In the genomic region with DNA sequence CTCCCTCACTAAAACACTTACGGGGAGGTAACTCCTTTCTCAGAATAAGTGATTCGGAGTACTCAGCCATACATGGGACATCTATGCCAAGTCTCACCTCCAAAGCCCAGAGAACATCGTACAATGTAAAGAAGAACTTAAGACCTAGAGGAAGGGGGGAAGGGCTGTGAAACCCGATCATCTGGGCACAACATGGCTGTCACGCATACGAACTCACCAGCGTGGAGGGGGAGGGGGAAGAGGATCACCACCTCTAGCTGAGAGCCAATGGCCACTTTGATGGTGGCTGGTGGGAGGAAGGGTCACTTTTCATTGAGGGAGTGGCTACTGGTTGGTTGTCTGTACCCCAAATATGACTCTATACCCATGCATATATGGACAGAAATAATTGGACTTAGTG, we compare ENCODE assay signal across 26 mouse cellular contexts.
"Had no signal": no experiment of that assay in that cellular context is flagged by ENCODE, and none has a peak within 500 bp of the region (broad histone marks: within the 10 kb centered on the region; RNA-seq: fewer than 3 reads in every experiment).

No protein-coding gene starts in this region.

- H3K4me3 ChIP-seq: heart, adult 2 months; heart, embryonic 13.5 days; heart, embryonic 15.5 days; hindbrain, embryonic 13.5 days; hindbrain, embryonic 15.5 days; kidney, embryonic 15.5 days; limb, embryonic 13.5 days; limb, embryonic 15.5 days; liver, embryonic 13.5 days; liver, embryonic 15.5 days had no signal

- H3K27me3 ChIP-seq: heart, embryonic 13.5 days; heart, embryonic 15.5 days; hindbrain, embryonic 13.5 days; hindbrain, embryonic 15.5 days; kidney, embryonic 15.5 days; limb, embryonic 13.5 days; limb, embryonic 15.5 days; liver, embryonic 13.5 days; liver, embryonic 15.5 days had no signal

- DNase-seq: gastrocnemius, postnatal 14 days; gastrocnemius, postnatal 36 days; heart, adult 11 months; heart, adult 2 months; heart, postnatal 14 days; heart, postnatal 36 days; kidney, adult 11 months; kidney, adult 2 months; kidney, adult 9 months; kidney, postnatal 14 days; kidney, postnatal 36 days; layer of hippocampus, adult 9-11 months; left cerebral cortex, postnatal 4 days; liver, embryonic 13.5 days had no signal

- H3K4me1 ChIP-seq: liver, embryonic 13.5 days; liver, embryonic 15.5 days had no signal

- H3K9me3 ChIP-seq: heart, embryonic 15.5 days; hindbrain, embryonic 13.5 days; hindbrain, embryonic 15.5 days; limb, embryonic 15.5 days had no signal

- ATAC-seq: hindbrain, postnatal 0 days; intestine, embryonic 16.5 days had no signal

- H3K27ac ChIP-seq: heart, adult 2 months; heart, embryonic 13.5 days; heart, embryonic 15.5 days; hindbrain, embryonic 13.5 days; hindbrain, embryonic 15.5 days; hindbrain, postnatal 0 days; kidney, embryonic 15.5 days; kidney, postnatal 0 days; limb, embryonic 13.5 days; limb, embryonic 15.5 days; liver, embryonic 13.5 days; liver, embryonic 15.5 days had no signal

- H3K4me2 ChIP-seq: heart, embryonic 11.5 days; heart, embryonic 13.5 days; heart, embryonic 15.5 days; hindbrain, embryonic 13.5 days; hindbrain, embryonic 15.5 days; kidney, embryonic 15.5 days; limb, embryonic 13.5 days; limb, embryonic 15.5 days; liver, embryonic 13.5 days; liver, embryonic 15.5 days had no signal

- H3K9ac ChIP-seq: heart, embryonic 13.5 days; heart, embryonic 15.5 days; hindbrain, embryonic 13.5 days; hindbrain, embryonic 15.5 days; kidney, embryonic 15.5 days; limb, embryonic 13.5 days; limb, embryonic 15.5 days; liver, embryonic 13.5 days; liver, embryonic 15.5 days had no signal

- H3K36me3 ChIP-seq: heart, embryonic 15.5 days; hindbrain, embryonic 13.5 days; hindbrain, embryonic 15.5 days; kidney, embryonic 15.5 days; liver, embryonic 13.5 days; liver, embryonic 15.5 days had no signal
